Mouse (Mus musculus) stomach, postnatal 0 days (tissue): ENCODE results near the gene Sult4a1. TPM values are rescaled to one million over a fixed set of nuclear protein-coding genes. Genes with fewer than 3 reads are reported as not detected.

ENCODE experiments used
- ATAC-seq: fragments of 200-750 bp; cut with Nextera tagmentation; 2 replicates; pipeline ENCODE4 v1.8.0; 2017; ENCODE audit not compliant: low FRiP score, low TSS enrichment
- DNase-seq: peaks from one replicate; pipeline ENCODE4 v3.0.0-alpha.2; 2016; ENCODE audit warnings: low spot score
- H3K27ac ChIP-seq: fragments of 300-500 bp; sonication (generic); replicated peaks from 2 replicates; pipeline ENCODE4 v1.5.1; 2014; ENCODE audit warnings: mild to moderate bottlenecking, control low read depth
- H3K27me3 ChIP-seq: fragments of 300-500 bp; sonication (generic); 2 replicates; pipeline ENCODE4 v1.6.1; 2014; ENCODE audit warnings: low read length; ENCODE audit not compliant: control insufficient read depth, insufficient read depth
- H3K36me3 ChIP-seq: fragments of 300-500 bp; sonication (generic); 2 replicates; pipeline ENCODE4 v1.6.1; 2014; ENCODE audit warnings: low read length, mixed read lengths; ENCODE audit not compliant: control insufficient read depth, insufficient read depth
- H3K4me1 ChIP-seq: fragments of 300-500 bp; sonication (generic); replicated peaks from 2 replicates; pipeline ENCODE4 v1.6.1; 2014; ENCODE audit warnings: antibody characterized with exemption; ENCODE audit not compliant: control insufficient read depth, insufficient read depth
- H3K4me2 ChIP-seq: fragments of 300-500 bp; sonication (generic); replicated peaks from 2 replicates; pipeline ENCODE4 v1.6.1; 2014; ENCODE audit warnings: low read depth, mild to moderate bottlenecking, control low read depth, moderate library complexity
- H3K4me3 ChIP-seq: fragments of 300-500 bp; sonication (generic); 2 replicates; pipeline ENCODE4 v1.5.1; 2014; ENCODE audit warnings: low read depth, low read length, control low read depth
- H3K9ac ChIP-seq: fragments of 300-500 bp; sonication (generic); 2 replicates; pipeline ENCODE4 v1.6.1; 2014; ENCODE audit warnings: mild to moderate bottlenecking, low read length, control low read depth, mixed read lengths
- H3K9me3 ChIP-seq: fragments of 300-500 bp; sonication (generic); 2 replicates; pipeline ENCODE4 v1.6.1; 2016; ENCODE audit warnings: low read length; ENCODE audit not compliant: control insufficient read depth
- CTCF ChIP-seq: IDR thresholded peaks from 2 replicates; pipeline ENCODE4 v1.5.1; 2016; ENCODE audit warnings: antibody characterized with exemption, low read depth, mild to moderate bottlenecking, moderate library complexity
- EP300 ChIP-seq: optimal IDR thresholded peaks from 2 replicates; pipeline ENCODE3; 2016; ENCODE audit warnings: antibody characterized with exemption
- WGBS: fragments of 180-500 bp; shearing (Covaris S2); extraction: QIAGEN DNeasy Blood & Tissue Kit; methylation state at CpG from one replicate; pipeline ENCODE4 v1.1.7; 2014; 5-methylcytosine and 5-hydroxymethylcytosine counted together
- polyA plus RNA-seq: library from polyadenylated mRNA; unstranded; fragments of >200 nt; fragmentation: Nextera tagmentation; extraction: Ambion mirVana; gene quantifications from 2 replicates; pipeline ENCODE4 v1.2.1, GENCODE M21; 2015

Gene Sult4a1
- polyA plus RNA-seq, 1 experiment from 2014 or later, result 4.0 TPM

GRCm38 (mm10) chr15:84069455-84070050 is 36.0 kb downstream of the Sult4a1 start:
- 9% methylated on average over 16 of the region's 16 CpGs for WGBS
- Histone ChIP-seq H3K9ac (no peak overlapping the region), H3K27ac (no peak overlapping the region), H3K36me3 (no peaks in the 10 kb centered on the region), H3K4me1 (no peaks in the 10 kb centered on the region), H3K4me2 (no peak overlapping the region), H3K4me3 (no peak overlapping the region), H3K27me3 (no peaks in the 10 kb centered on the region), H3K9me3 (no peaks in the 10 kb centered on the region)
- ATAC-seq (no peak), DNase-seq (no peak)
- TF ChIP-seq CTCF (no peak), EP300 (no peak)

- Histone ChIP-seq H3K36me3 (no peaks in the 10 kb centered on the region), H3K9me3 (no peaks in the 10 kb centered on the region), H3K4me1 (no peaks in the 10 kb centered on the region), H3K27me3 (no peaks in the 10 kb centered on the region), H3K9ac (no peak overlapping the region), H3K4me3 (no peak overlapping the region), H3K27ac (no peak overlapping the region), H3K4me2 (no peak overlapping the region)
- TF ChIP-seq EP300 (no peak), CTCF (peak; percentile 29; the same call in 1 of the 2 replicates)
- WGBS, result 67% methylated on average over 4 of the region's 4 CpGs
- no peak for DNase-seq
- no peak for ATAC-seq
Observed at GRCm38 (mm10) chr15:84065701-84066100, 39.9 kb downstream of the Sult4a1 start.

- TF ChIP-seq EP300 (no peak), CTCF (no peak)
- H3K4me2 ChIP-seq, result peak within 1 kb of the TSS; percentile 27; the same call in 1 of the 2 replicates
- H3K4me1 ChIP-seq, result no peaks in the 10 kb centered on the region
- H3K9me3 ChIP-seq, result no peaks in the 10 kb centered on the region
- no peak within 1 kb of the TSS for H3K4me3 ChIP-seq
- DNase-seq (no peak), ATAC-seq (no peak)
- H3K27me3 ChIP-seq, result no peaks in the 10 kb centered on the region
- no peak within 1 kb of the TSS for H3K9ac ChIP-seq
- 4% methylated on average over 23 of the region's 29 CpGs for WGBS
- no peak within 1 kb of the TSS for H3K27ac ChIP-seq
- no peaks in the 10 kb centered on the region for H3K36me3 ChIP-seq
Observed at GRCm38 (mm10) chr15:84065140-84065539, 40.4 kb downstream of the Sult4a1 start, which contains the start of gene Efcab6. TSS of gene Efcab6 (minus strand) at chr15:84065379.

GRCm38 (mm10) chr15:84058841-84059240 is 46.7 kb downstream of the Sult4a1 start:
- Histone ChIP-seq H3K4me2 (no peak overlapping the region), H3K4me3 (no peak overlapping the region), H3K9ac (no peak overlapping the region), H3K9me3 (no peaks in the 10 kb centered on the region), H3K36me3 (no peaks in the 10 kb centered on the region), H3K4me1 (no peaks in the 10 kb centered on the region), H3K27ac (no peak overlapping the region), H3K27me3 (no peaks in the 10 kb centered on the region)
- WGBS, result 79% methylated on average over 6 of the region's 6 CpGs
- ATAC-seq (no peak), DNase-seq (no peak)
- TF ChIP-seq CTCF, result no peak
- no peak for TF ChIP-seq EP300

GRCm38 (mm10) chr15:84056083-84056482 is 49.5 kb downstream of the Sult4a1 start:
- H3K36me3 ChIP-seq, result no peaks in the 10 kb centered on the region
- no peak for ATAC-seq
- no peak overlapping the region for H3K4me2 ChIP-seq
- H3K27me3 ChIP-seq, result no peaks in the 10 kb centered on the region
- no peak for DNase-seq
- no peak overlapping the region for H3K9ac ChIP-seq
- no peak for TF ChIP-seq EP300
- TF ChIP-seq CTCF, result peak; percentile 32; the same call in 1 of the 2 replicates
- H3K4me1 ChIP-seq, result no peaks in the 10 kb centered on the region
- 68% methylated on average over 5 of the region's 5 CpGs for WGBS
- H3K4me3 ChIP-seq, result no peak overlapping the region
- H3K9me3 ChIP-seq, result no peaks in the 10 kb centered on the region
- no peak overlapping the region for H3K27ac ChIP-seq

GRCm38 (mm10) chr15:84053859-84054258 is 51.7 kb downstream of the Sult4a1 start:
- Histone ChIP-seq H3K36me3 (no peaks in the 10 kb centered on the region), H3K27me3 (no peaks in the 10 kb centered on the region), H3K4me1 (no peaks in the 10 kb centered on the region), H3K4me3 (no peak overlapping the region), H3K27ac (no peak overlapping the region), H3K4me2 (no peak overlapping the region), H3K9me3 (no peaks in the 10 kb centered on the region), H3K9ac (no peak overlapping the region)
- ATAC-seq, result peak; percentile 63; the same call in 1 of the 2 replicates
- peak; percentile 77 for DNase-seq
- WGBS, result 35% methylated on average over 9 of the region's 9 CpGs
- TF ChIP-seq CTCF (peak; percentile 94), EP300 (no peak)
